Mouse (Mus musculus) left cerebral cortex, postnatal 14 days (tissue): Measurements from ENCODE around the gene Ivd. TPM values are rescaled to one million over a fixed set of nuclear protein-coding genes. Genes with fewer than 3 reads are reported as not detected.

Experiments
- DNase-seq, 2 experiments: peaks; one replicate each; pipeline ENCODE4 v3.0.0; 2021 to 2022; ENCODE audit warnings: low spot score in 2 of 2, mixed read lengths in 1 of 2
- intact Hi-C: fragments of 180-260 bp; cut with DNase I; formaldehyde crosslinking; loops from one replicate; pipeline ENCODE4 v1.15.1; 2025
- total RNA-seq, 2 experiments: library from RNA; stranded (reverse); gene quantifications; 2 replicates each; pipeline ENCODE4 v1.2.3; 2021

Ivd gene
- total RNA-seq, 2 experiments from 2014 or later, result 68.4 to 69.9 TPM

- no peak for DNase-seq
- intact Hi-C loops, result no loop called here
Measured at GRCm38 (mm10) chr2:118876453-118876852, 14.7 kb downstream of the Ivd start.

GRCm38 (mm10) chr2:118881019-118881418 is 19.3 kb downstream of the Ivd start:
- intact Hi-C loops, result loop anchor here (5.0 to 10.0 kb wide), 4 partner anchors 119 to 616 kb away; partner anchors contain the start of genes Ankrd63 and Ccdc9b
- DNase-seq, result no peak

GRCm38 (mm10) chr2:118881956-118882355 is 20.2 kb downstream of the Ivd start:
- intact Hi-C loops, result loop anchor here (2.0 to 10.0 kb wide), 6 partner anchors 120 to 617 kb away; partner anchors contain the start of genes Ankrd63, Ccdc9b and Inafm2
- DNase-seq, result no peak

- intact Hi-C loops, result loop anchor here (2.0 to 10.0 kb wide), 6 partner anchors 121 to 618 kb away; partner anchors contain the start of genes Ankrd63, Ccdc9b and Inafm2
- DNase-seq, result peak; percentile 84 to 94
Measured at GRCm38 (mm10) chr2:118882840-118883679, 21.3 kb downstream of the Ivd start.

- no peak for DNase-seq
- intact Hi-C loops, result loop anchor here (10.0 kb wide), 2 partner anchors 403 to 623 kb away; no protein-coding TSS in a partner anchor
Measured at GRCm38 (mm10) chr2:118887440-118887839, 25.7 kb downstream of the Ivd start.

- DNase-seq, result no peak
- intact Hi-C loops, result loop anchor here (10.0 kb wide), 2 partner anchors 403 to 623 kb away; no protein-coding TSS in a partner anchor
Measured at GRCm38 (mm10) chr2:118887845-118888548, 26.2 kb downstream of the Ivd start.

- intact Hi-C loops, result no loop called here
- no peak for DNase-seq
Measured at GRCm38 (mm10) chr2:118891173-118891572, 29.4 kb downstream of the Ivd start.

GRCm38 (mm10) chr2:118895990-118896913 is 34.5 kb downstream of the Ivd start:
- no peak for DNase-seq
- intact Hi-C loops, result no loop called here

GRCm38 (mm10) chr2:118896914-118897291 is 35.1 kb downstream of the Ivd start:
- intact Hi-C loops, result no loop called here
- DNase-seq, result no peak

- no peak for DNase-seq
- intact Hi-C loops, result no loop called here
Measured at GRCm38 (mm10) chr2:118897392-118897791, 35.6 kb downstream of the Ivd start.

GRCm38 (mm10) chr2:118897808-118898207 is 36.1 kb downstream of the Ivd start:
- no peak for DNase-seq
- intact Hi-C loops, result no loop called here

- intact Hi-C loops, result no loop called here
- DNase-seq, result no peak
Measured at GRCm38 (mm10) chr2:118898771-118899170, 37.0 kb downstream of the Ivd start.

GRCm38 (mm10) chr2:118899306-118899705 is 37.6 kb downstream of the Ivd start:
- no peak for DNase-seq
- intact Hi-C loops, result no loop called here

GRCm38 (mm10) chr2:118899981-118900825 is 38.4 kb downstream of the Ivd start, which contains the start of gene Bahd1:
Bahd1 (plus strand) TSS chr2:118900377.
- peak in 1 of 2 experiments; percentile 31 for DNase-seq
- intact Hi-C loops, result no loop called here

GRCm38 (mm10) chr2:118900826-118901140 is 39.0 kb downstream of the Ivd start:
- intact Hi-C loops, result loop anchor here (1.0 kb wide), 1 partner anchor 72 kb away; no protein-coding TSS in a partner anchor
- DNase-seq, result no peak

- peak; percentile 97 to 98 for DNase-seq
- intact Hi-C loops, result loop anchor here (1.0 kb wide), 1 partner anchor 71 kb away; no protein-coding TSS in a partner anchor
Measured at GRCm38 (mm10) chr2:118901175-118902031, 39.6 kb downstream of the Ivd start.
